Mouse (Mus musculus): Measurements from ENCODE around the gene Usp36. TPM values are rescaled to one million over a fixed set of nuclear protein-coding genes. Genes with fewer than 3 reads are reported as not detected.

The Usp36 gene
- total and polyA plus RNA-seq, 2 experiments from 2014 or later = 13.1 to 13.7 TPM

- Histone ChIP-seq H3K4me1 (ENCODE audit: insufficient read depth, low read length) (peaks cover 10% of the 10 kb centered on the region; the same call in 1 of the 2 replicates), H3K4me3 (ENCODE audit: low read depth, low read length) (no peak overlapping the region), H3K36me3 (ENCODE audit: insufficient read depth, low read length) (no peaks in the 10 kb centered on the region), H3K4me2 (ENCODE audit: low read depth, low read length, poor library complexity, severe bottlenecking) (no peak overlapping the region), H3K9ac (replicated peaks; ENCODE audit: low read length, poor library complexity, severe bottlenecking) (no peak overlapping the region), H3K9me3 (ENCODE audit: low read length) (no peaks in the 10 kb centered on the region), H3K27me3 (ENCODE audit: insufficient read depth, low read length) (no peaks in the 10 kb centered on the region), H3K27ac (ENCODE audit: low read depth, low read length) (no peak overlapping the region)
- ATAC-seq (ENCODE audit: low FRiP score) = no peak
- WGBS = 98% methylated on average over 2 of the region's 2 CpGs
- no peak for DNase-seq (ENCODE audit: low spot score)
- no peak for TF ChIP-seq CTCF (IDR thresholded peaks at IDR 0.05)
These were observed 44.9 kb downstream of the Usp36 start for GRCm38 (mm10) chr11:118245130-118245529.

GRCm38 (mm10) chr11:118243627-118244261 lies 46.3 kb downstream of the Usp36 start:
- TF ChIP-seq CTCF (IDR thresholded peaks at IDR 0.05) = no peak
- 87% methylated on average over 6 of the region's 6 CpGs for WGBS
- Histone ChIP-seq H3K4me2 (ENCODE audit: low read depth, low read length, poor library complexity, severe bottlenecking) (no peak overlapping the region), H3K9me3 (ENCODE audit: low read length) (no peaks in the 10 kb centered on the region), H3K4me1 (ENCODE audit: insufficient read depth, low read length) (peaks cover 10% of the 10 kb centered on the region; the same call in 1 of the 2 replicates), H3K27me3 (ENCODE audit: insufficient read depth, low read length) (no peaks in the 10 kb centered on the region), H3K4me3 (ENCODE audit: low read depth, low read length) (no peak overlapping the region), H3K27ac (ENCODE audit: low read depth, low read length) (no peak overlapping the region), H3K9ac (replicated peaks; ENCODE audit: low read length, poor library complexity, severe bottlenecking) (no peak overlapping the region), H3K36me3 (ENCODE audit: insufficient read depth, low read length) (no peaks in the 10 kb centered on the region)
- DNase-seq (ENCODE audit: low spot score) (no peak), ATAC-seq (ENCODE audit: low FRiP score) (no peak)

- no peak for DNase-seq (ENCODE audit: low spot score)
These were observed 47.5 kb downstream of the Usp36 start for GRCm38 (mm10) chr11:118242506-118242905.

GRCm38 (mm10) chr11:118240388-118240787 lies 49.7 kb downstream of the Usp36 start:
- Histone ChIP-seq H3K9me3 (ENCODE audit: low read length) (no peaks in the 10 kb centered on the region), H3K9ac (replicated peaks; ENCODE audit: low read length, poor library complexity, severe bottlenecking) (no peak overlapping the region), H3K36me3 (ENCODE audit: insufficient read depth, low read length) (no peaks in the 10 kb centered on the region), H3K4me3 (ENCODE audit: low read depth, low read length) (no peak overlapping the region), H3K4me1 (ENCODE audit: insufficient read depth, low read length) (no peaks in the 10 kb centered on the region), H3K27me3 (ENCODE audit: insufficient read depth, low read length) (no peaks in the 10 kb centered on the region), H3K4me2 (ENCODE audit: low read depth, low read length, poor library complexity, severe bottlenecking) (no peak overlapping the region), H3K27ac (ENCODE audit: low read depth, low read length) (no peak overlapping the region)
- WGBS = 74% methylated on average over 4 of the region's 4 CpGs
- ATAC-seq (ENCODE audit: low FRiP score) (no peak), DNase-seq (ENCODE audit: low spot score) (no peak)
- TF ChIP-seq CTCF (IDR thresholded peaks at IDR 0.05) = no peak

More at GRCm38 (mm10) chr11:118242506-118242905, 47.5 kb downstream of the Usp36 start:
- TF ChIP-seq CTCF (IDR thresholded peaks at IDR 0.05) = no peak
- no peak overlapping the region for H3K4me2 ChIP-seq (ENCODE audit: low read depth, low read length, poor library complexity, severe bottlenecking)
- H3K36me3 ChIP-seq (ENCODE audit: insufficient read depth, low read length) = no peaks in the 10 kb centered on the region
- H3K27me3 ChIP-seq (ENCODE audit: insufficient read depth, low read length) = no peaks in the 10 kb centered on the region
- H3K4me1 ChIP-seq (ENCODE audit: insufficient read depth, low read length) = peaks cover 10% of the 10 kb centered on the region; the same call in 1 of the 2 replicates
- H3K9me3 ChIP-seq (ENCODE audit: low read length) = no peaks in the 10 kb centered on the region
- H3K9ac ChIP-seq (replicated peaks; ENCODE audit: low read length, poor library complexity, severe bottlenecking) = no peak overlapping the region
- no peak overlapping the region for H3K4me3 ChIP-seq (ENCODE audit: low read depth, low read length)
- ATAC-seq (ENCODE audit: low FRiP score) = no peak
- 56% methylated on average over 4 of the region's 4 CpGs for WGBS
- H3K27ac ChIP-seq (ENCODE audit: low read depth, low read length) = no peak overlapping the region

- no peak overlapping the region for H3K4me2 ChIP-seq (ENCODE audit: low read depth, low read length, poor library complexity, severe bottlenecking)
- no peak for ATAC-seq (ENCODE audit: low FRiP score)
- no peaks in the 10 kb centered on the region for H3K4me1 ChIP-seq (ENCODE audit: insufficient read depth, low read length)
- no peak overlapping the region for H3K4me3 ChIP-seq (ENCODE audit: low read depth, low read length)
- DNase-seq (ENCODE audit: low spot score) = no peak
- H3K36me3 ChIP-seq (ENCODE audit: insufficient read depth, low read length) = no peaks in the 10 kb centered on the region
- no peak overlapping the region for H3K27ac ChIP-seq (ENCODE audit: low read depth, low read length)
- WGBS = 57% methylated on average over 14 of the region's 14 CpGs
- no peak overlapping the region for H3K9ac ChIP-seq (replicated peaks; ENCODE audit: low read length, poor library complexity, severe bottlenecking)
- H3K9me3 ChIP-seq (ENCODE audit: low read length) = no peaks in the 10 kb centered on the region
- no peaks in the 10 kb centered on the region for H3K27me3 ChIP-seq (ENCODE audit: insufficient read depth, low read length)
- no peak for TF ChIP-seq CTCF (IDR thresholded peaks at IDR 0.05)
These were observed 50.5 kb downstream of the Usp36 start for GRCm38 (mm10) chr11:118239281-118240198.

All from midbrain, postnatal 0 days (tissue).